Mouse (Mus musculus) gastrocnemius, postnatal 36 days (tissue): ENCODE results near the gene Rab44. TPM values are rescaled to one million over a fixed set of nuclear protein-coding genes. Genes with fewer than 3 reads are reported as not detected.
"Not testable (repeated sequence)": the region's sequence is repeated elsewhere in the genome, so short reads cannot be mapped to it uniquely, and the experiment has no call there.

ENCODE experiments used
- DNase-seq, 2 experiments: peaks; one replicate each; pipeline ENCODE4 v3.0.0; 2022
- intact Hi-C: fragments of 180-260 bp; cut with DNase I; formaldehyde crosslinking; loops from one replicate; pipeline ENCODE4 v1.15.1; 2025
- total RNA-seq, 2 experiments: library from RNA; stranded (reverse); gene quantifications; 2 replicates each; pipeline ENCODE4 v1.2.3; 2021

The Rab44 gene
- total RNA-seq, 2 experiments from 2014 or later, result 0.44 to 0.59 TPM

- DNase-seq, result peak in 1 of 2 experiments; percentile 5
- intact Hi-C loops, result no loop called here
Measured at GRCm38 (mm10) chr17:29086916-29087315, 27.0 kb upstream of the Rab44 start.

GRCm38 (mm10) chr17:29090776-29091175 lies 23.2 kb upstream of the Rab44 start, which contains the start of gene Cdkn1a:
Gene Cdkn1a (plus strand): TSS chr17:29090976.
- intact Hi-C loops, result no loop called here
- DNase-seq, result peak in 1 of 2 experiments; percentile 6

DNA sequence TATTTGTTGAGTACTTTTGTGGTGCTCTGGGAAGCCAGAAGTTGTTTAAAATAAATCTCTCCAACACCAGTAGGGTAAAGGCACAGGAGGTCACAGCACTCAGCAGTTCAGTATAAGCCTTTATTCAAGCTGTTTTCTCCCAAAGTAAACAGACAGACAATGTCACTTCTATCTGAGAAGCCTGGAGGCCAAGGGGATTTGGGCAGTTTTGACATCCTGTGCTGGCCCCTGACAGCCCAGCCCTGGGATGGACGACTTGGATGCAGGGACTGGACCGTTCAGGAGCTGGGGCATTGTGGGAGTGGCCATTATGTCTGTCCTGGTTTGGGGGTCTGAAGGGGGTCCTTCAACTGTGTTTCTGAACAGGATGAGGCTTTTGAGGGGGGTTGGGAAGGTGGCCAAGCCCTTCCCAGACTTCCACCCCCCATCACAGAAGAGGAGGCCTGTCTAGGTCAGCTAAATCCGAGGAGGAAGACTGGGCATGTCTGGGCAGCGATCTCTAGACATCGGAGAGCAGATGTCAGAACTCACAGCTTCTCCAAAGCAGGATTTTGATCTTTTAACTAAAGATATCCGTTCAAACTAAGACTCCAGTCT lies 22.5 kb upstream of the Rab44 start:
- intact Hi-C loops, result no loop called here
- peak in 1 of 2 experiments; percentile 9 for DNase-seq

DNA sequence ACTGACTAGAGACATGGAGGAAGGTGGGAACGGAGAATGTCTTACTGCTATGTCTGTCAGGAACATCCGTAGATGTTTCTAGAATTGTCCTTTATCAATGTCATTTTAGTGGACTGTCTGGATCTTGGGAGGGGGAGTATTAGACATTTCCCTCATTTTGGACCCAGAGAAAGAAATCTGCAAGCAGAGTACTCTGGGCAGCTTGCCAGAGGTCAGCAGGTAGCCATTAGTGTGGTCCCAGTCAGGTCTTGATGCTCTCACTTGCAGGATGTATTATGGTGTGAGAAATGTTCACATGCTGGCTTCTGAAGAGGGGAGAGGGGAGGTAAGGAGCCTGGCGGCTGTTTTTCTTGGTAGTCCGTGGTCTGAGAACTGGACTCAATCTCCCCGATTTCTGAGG lies 21.4 kb upstream of the Rab44 start:
- peak in 1 of 2 experiments; percentile 4 for DNase-seq
- intact Hi-C loops, result no loop called here

DNA sequence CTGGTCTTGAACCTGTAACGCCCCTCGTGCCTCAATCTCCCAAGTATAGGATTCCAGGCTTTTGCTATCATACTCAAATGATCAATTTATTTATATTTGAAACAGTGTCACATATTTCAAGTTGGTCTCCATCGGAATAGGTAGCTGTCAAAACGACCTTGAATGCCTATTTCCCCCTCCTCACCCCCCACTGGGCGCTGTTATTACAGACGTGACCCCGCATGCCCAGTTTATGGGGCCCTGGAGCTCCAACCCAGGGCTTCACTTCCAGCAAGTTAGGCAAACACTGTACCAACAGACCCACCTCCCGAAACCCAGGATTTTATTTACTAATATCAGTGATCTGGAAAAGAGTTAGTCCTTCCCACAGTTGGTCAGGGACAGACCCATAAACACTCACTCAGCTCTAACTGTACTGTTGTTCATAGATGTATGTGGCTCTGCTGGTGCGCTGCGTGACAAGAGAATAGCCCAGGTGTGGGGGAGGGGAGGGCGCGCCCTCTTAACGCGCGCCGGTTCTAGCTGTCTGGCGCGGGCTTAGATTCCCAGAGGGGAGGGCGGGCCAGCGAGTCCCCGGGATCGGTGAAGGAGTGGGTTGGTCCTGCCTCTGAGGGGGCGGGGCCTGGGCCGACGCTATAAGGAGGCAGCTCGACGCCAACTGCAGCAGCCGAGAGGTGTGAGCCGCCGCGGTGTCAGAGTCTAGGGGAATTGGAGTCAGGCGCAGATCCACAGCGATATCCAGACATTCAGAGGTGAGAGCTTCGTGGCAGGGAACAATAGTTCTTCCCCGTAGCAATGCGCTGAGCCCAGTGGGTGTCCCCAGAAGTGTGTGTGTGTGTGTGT lies 20.6 kb upstream of the Rab44 start:
- peak; percentile 86 to 87 for DNase-seq
- intact Hi-C loops, result no loop called here

DNA sequence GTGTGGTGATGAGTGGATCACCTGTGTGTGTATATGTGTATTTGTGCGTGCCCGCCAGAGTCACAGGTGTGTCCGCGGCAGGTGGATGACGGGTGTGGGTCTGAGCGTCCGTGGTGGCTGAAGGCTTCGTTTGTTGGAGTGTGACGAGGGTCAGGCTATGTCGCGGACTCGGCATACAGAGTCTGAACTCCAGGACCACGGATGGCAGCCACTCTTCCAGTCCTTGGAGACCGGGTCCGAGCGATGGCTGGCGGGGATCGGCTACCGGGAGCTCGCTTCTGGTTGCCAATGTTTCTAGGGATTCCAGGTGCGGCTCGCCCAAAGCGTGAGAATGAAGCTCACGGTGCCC lies 20.0 kb upstream of the Rab44 start:
- intact Hi-C loops, result no loop called here
- peak in 1 of 2 experiments; percentile 43 for DNase-seq

DNA sequence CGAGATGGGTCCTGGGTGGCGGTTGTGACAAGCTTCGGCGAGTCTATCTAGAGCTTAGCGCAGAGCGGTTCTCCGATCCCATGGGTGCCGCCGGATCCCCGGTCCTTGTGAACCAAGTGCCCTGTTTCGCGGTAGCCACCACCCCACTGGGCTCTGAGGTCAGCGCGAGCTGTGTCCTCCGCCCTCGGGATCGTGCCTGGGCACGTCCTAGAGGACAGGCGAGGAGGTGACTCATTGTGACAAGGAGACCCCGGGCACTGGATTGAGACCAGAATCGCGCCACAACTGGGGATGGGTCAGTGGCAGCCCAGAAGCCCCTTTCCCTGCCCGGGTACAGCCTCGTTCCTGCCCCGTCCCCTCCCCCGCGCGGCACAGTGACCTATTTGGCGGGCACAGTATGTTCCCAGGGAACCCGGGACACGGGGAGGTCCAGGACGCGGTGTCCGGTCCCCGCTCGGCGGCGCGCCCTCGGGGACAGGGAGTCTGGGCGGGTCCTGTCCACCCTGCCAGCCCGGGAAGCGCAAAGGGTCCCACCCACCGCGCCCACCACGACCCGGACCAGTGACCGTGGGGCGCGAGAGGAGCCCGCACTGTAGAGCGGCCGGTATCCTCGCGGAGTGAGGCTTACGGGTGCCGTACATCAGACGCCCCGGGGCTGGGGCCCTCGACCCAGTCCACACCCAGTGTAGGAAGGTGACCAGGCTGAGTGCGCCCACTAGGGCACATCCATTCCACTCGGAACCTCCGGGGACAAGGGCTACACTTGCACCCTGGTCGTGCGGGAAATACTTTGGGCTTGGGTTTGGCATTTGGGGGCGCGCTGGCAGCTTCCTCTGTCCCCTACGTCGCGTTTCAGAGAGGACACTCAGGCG lies 19.4 kb upstream of the Rab44 start:
- intact Hi-C loops, result loop anchor here (1.0 kb wide), 1 partner anchor 45 kb away; no protein-coding TSS in a partner anchor
- DNase-seq, result peak; percentile 74 to 85

DNA sequence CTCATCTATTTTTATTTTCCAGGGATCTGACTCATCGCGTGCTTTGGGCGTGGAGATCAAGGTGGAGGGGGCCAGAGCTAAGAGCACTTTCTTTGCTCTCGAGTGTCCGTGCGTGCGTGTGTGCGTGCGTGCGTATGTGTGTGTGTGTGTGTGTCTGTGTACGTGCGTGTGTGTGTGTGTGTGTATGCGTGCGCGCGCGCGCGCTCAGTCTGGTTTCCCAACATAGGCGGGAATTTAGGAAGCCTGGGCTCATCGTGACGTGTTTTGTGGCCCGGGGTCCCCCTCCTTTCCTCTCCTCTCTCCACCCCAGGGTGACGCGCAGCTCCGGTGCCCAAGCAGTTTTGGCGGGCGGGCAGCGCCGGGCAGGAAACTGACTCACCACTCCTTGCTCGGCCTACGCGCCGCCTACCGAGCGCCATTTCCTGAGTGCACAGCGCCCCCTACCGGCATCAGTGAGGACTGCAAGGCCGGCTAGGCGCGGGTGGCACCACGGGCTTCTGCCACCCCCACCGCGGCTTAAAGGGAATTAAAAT lies 18.7 kb upstream of the Rab44 start:
- DNase-seq, result peak; percentile 94 to 96
- intact Hi-C loops, result loop anchor here (1.0 kb wide), 1 partner anchor 46 kb away; no protein-coding TSS in a partner anchor

GRCm38 (mm10) chr17:29096245-29096644 lies 17.7 kb upstream of the Rab44 start:
- no peak for DNase-seq
- intact Hi-C loops, result loop anchor here (2.0 kb wide), 1 partner anchor 75 kb away; no protein-coding TSS in a partner anchor

DNA sequence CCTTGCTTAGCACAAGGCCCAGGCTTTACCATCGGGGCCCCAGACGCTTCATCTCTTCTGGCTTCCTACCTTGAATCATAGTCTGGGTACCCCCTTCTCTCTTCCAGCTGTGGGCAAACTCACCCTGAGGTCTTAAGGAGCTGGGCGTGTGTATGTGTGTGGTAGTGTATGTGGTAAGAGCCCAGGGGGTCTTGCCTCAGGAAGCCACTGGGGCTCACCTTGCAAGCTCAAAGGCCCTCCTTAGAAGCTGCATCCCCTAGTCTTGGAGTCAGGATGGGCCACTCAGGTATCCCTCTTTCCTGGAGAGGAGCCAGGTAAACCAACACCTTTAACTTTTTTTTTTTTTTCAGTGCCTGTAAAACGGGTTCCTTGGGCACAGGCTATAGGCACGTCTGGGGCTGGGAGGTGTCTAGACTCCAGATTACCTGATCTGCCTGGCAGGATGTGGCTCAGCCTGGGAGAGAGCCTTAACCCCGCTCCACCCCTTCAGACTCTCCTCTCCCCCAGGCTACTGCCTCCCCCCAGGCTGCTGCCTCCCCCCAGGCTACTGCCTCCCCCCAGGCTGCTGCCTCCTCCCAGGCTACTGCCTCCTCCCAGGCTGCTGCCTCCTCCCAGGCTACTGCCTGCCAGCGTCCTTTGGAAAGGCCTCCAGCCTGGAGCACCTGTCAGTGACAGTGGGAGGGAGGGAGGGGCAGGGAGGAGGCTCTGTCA lies 16.9 kb upstream of the Rab44 start:
- intact Hi-C loops, result loop anchor here (2.0 kb wide), 1 partner anchor 74 kb away; no protein-coding TSS in a partner anchor
- DNase-seq, result peak in 1 of 2 experiments; percentile 10

DNA sequence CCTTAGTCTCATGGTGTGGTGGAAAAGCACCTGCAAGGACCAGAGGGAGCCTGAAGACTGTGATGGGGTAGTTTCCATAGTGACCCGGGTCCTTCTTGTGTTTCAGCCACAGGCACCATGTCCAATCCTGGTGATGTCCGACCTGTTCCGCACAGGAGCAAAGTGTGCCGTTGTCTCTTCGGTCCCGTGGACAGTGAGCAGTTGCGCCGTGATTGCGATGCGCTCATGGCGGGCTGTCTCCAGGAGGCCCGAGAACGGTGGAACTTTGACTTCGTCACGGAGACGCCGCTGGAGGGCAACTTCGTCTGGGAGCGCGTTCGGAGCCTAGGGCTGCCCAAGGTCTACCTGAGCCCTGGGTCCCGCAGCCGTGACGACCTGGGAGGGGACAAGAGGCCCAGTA lies 15.7 kb upstream of the Rab44 start:
- no peak for DNase-seq

GRCm38 (mm10) chr17:29099076-29099475 lies 14.9 kb upstream of the Rab44 start:
- DNase-seq, result peak in 1 of 2 experiments; percentile 9
- intact Hi-C loops, result no loop called here

More for the DNA sequence above, 15.7 kb upstream of the Rab44 start:
- intact Hi-C loops, result no loop called here

DNA sequence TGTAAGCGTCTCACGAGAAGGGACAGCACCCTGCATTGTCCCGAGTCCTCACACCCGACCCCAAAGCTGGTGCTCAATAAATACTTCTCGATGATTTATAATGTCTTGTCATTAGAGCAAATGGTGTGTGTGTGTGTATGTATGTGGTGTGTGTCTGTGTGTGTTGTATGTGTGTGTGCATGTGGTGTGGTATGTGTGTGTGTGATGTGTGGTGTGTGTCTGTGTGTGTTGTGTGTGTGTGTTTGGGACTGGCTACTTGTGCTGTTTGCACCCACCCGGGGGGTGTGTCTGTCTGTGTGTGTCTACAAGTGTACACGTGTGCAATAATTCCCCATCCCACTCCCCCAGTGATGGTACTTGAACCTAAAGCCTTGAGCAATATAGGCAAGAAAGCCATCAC lies 13.3 kb upstream of the Rab44 start:
- intact Hi-C loops, result loop anchor here (1.0 kb wide), 1 partner anchor 10 kb away; no protein-coding TSS in a partner anchor

GRCm38 (mm10) chr17:29110356-29110755 lies 3.6 kb upstream of the Rab44 start:
- DNase-seq, result not testable (repeated sequence)
- intact Hi-C loops, result loop anchor here (1.0 kb wide), 1 partner anchor 10 kb away; no protein-coding TSS in a partner anchor

More for the DNA sequence above, 13.3 kb upstream of the Rab44 start:
- no peak for DNase-seq

GRCm38 (mm10) chr17:29111332-29111731 lies 2.6 kb upstream of the Rab44 start:
- intact Hi-C loops, result no loop called here
- DNase-seq, result no peak

DNA sequence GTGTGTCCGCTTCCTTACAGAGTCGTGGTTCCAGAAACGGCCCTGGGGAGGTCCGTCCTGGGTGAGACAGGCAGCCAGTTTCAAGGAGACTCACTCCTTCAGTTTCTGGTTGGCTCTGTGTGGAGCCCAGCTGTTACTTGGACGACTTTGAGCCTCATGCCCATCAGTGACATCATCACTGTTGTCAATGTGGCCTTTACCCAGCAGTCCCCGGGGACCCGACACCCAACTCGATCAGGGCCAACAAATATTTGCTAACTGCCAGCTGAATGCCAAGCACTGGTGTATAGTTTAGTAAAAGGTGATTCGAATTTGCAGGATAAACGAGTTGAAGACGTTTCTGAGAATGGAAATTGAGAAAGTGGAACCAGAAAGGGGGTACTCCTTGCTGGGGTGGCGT lies 2.1 kb downstream of the Rab44 start:
- intact Hi-C loops, result no loop called here
- no peak for DNase-seq

GRCm38 (mm10) chr17:29117006-29117648 lies 3.2 kb downstream of the Rab44 start:
- DNase-seq, result no peak
- intact Hi-C loops, result no loop called here

DNA sequence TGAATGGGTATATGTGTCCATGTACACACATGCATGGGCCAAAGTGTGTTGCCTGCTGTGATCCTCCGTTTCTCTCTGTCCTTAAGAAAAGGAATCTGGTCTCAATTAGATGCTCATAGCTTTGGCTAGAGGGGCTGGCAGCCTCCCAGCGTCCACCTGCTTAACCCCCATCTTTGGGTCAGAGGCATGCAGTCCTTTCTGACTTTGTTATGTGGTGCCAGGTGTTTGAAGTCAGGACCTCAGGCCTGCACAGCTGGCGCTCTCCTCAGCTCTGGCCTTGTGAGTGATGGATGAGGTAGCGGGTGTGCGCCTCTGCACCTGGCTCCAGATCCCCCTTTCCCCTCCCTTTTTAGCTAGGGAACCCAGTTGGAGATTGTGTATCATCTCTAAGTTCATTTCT lies 4.1 kb downstream of the Rab44 start:
- intact Hi-C loops, result no loop called here
- no peak for DNase-seq

DNA sequence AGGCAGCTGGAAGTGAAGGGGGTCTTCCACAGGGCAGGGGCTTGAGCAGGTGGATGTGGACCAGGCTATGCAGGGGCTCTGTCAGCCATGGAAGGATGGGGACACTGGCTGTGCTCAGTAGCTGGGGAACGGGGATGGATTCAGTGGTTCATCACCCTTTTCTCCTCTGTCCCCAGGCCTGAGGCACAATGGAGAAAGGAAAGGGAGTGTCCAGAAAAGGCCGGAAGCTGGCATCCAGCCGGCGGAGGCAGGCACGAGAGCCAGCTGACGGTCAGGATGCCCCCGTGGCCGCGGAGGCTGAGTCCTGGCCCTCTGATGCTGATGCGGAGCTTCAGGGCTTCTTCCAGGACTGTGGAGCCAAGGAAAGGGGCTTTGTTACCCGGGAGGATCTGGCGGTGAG lies 6.7 kb downstream of the Rab44 start:
- intact Hi-C loops, result no loop called here
- peak in 1 of 2 experiments; percentile 15 for DNase-seq
